ENCODE assay signal across 7 mouse cellular contexts in the genomic region with DNA sequence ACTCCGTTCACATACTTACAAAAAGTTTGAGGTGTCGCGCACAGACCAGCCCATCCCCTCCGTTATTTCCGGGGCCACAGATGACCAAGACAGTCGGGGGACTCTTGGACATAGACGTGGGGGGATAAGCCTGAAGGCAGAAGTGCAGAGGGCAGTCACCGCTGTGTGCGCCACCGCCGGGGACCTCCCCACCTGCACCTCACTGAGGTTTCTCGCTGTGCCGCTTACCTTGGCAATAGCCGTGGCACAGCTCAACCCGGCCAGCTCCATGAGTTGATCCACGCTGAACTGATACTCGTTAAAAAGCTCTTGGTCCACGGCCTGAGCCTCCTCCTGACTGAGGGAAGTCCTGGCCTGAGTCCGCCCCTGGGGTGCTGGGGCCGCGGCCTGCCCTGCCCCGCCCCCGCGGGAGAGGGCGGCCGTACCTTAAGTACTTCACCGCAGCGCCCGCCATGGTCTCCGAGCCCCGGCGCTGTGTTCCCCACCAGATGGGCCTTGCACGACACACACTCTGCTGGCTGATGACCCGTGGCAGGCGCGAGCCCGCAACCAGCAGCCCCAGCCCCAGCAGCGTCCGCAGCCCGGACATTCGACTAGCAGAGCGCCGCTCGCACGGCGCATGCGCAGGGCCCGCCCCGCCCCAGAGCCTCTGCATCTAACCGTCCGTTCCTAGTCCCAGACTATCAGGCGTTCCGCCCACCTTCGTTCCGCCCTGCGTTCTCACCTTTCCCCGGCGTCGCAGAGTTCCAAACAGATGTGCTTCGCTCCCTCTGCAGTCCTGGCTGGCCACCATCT. TPM values are rescaled to one million over a fixed set of nuclear protein-coding genes. Genes with fewer than 3 reads are reported as not detected.
DNase-seq lines count a peak whose midpoint lies in the region; ATAC-seq lines count a peak whose summit lies in the region.

A gene (minus strand): TSS at position 594 of the 795 bp plus-strand sequence.

- H3K27ac ChIP-seq in embryonic facial prominence, embryonic 11.5 days (replicated peaks; ENCODE audit: low read depth, low read length) = 0 out of 2 replicates have a peak within 1 kb of the TSS, but pooled peaks have one; percentile 58
- H3K27ac ChIP-seq in limb, embryonic 10.5 days = peak within 1 kb of the TSS; percentile 90
- peak within 1 kb of the TSS; percentile 78 for H3K27ac ChIP-seq in midbrain, embryonic 13.5 days

- peak within 1 kb of the TSS; percentile 76 for H3K4me2 ChIP-seq in embryonic facial prominence, embryonic 11.5 days (ENCODE audit: low read depth, low read length)
- peak within 1 kb of the TSS; percentile 91 for H3K4me2 ChIP-seq in midbrain, embryonic 13.5 days (replicated peaks)

- under 1% methylated on average over 58 of the region's 60 CpGs for WGBS in embryonic facial prominence, embryonic 11.5 days
- under 1% methylated on average over 60 of the region's 60 CpGs for WGBS in limb, embryonic 10.5 days
- 1% methylated on average over 59 of the region's 60 CpGs for WGBS in midbrain, embryonic 13.5 days

- H3K4me1 ChIP-seq in embryonic facial prominence, embryonic 11.5 days (ENCODE audit: control insufficient read depth, insufficient read depth, low read length) = no peaks in the 10 kb centered on the region; the same call in 1 of the 2 replicates
- H3K4me1 ChIP-seq in limb, embryonic 10.5 days = peaks cover 20% of the 10 kb centered on the region
- H3K4me1 ChIP-seq in midbrain, embryonic 13.5 days (replicated peaks) = peaks cover 17% of the 10 kb centered on the region

- peak within 1 kb of the TSS; percentile 86 for H3K9ac ChIP-seq in embryonic facial prominence, embryonic 11.5 days (replicated peaks; ENCODE audit: low read length)
- peak within 1 kb of the TSS; percentile 91 for H3K9ac ChIP-seq in midbrain, embryonic 13.5 days (replicated peaks)

- H3K4me3 ChIP-seq in embryonic facial prominence, embryonic 11.5 days (ENCODE audit: low read depth, low read length) = peak within 1 kb of the TSS; percentile 85
- H3K4me3 ChIP-seq in limb, embryonic 10.5 days = peak within 1 kb of the TSS; percentile 86
- H3K4me3 ChIP-seq in midbrain, embryonic 13.5 days (replicated peaks) = peak within 1 kb of the TSS; percentile 85

- H3K9me3 ChIP-seq in embryonic facial prominence, embryonic 11.5 days (replicated peaks; ENCODE audit: control insufficient read depth, low read length) = no peaks in the 10 kb centered on the region
- no peaks in the 10 kb centered on the region for H3K9me3 ChIP-seq in limb, embryonic 10.5 days (replicated peaks)
- no peaks in the 10 kb centered on the region for H3K9me3 ChIP-seq in midbrain, embryonic 13.5 days

- ATAC-seq in embryonic facial prominence, embryonic 11.5 days (replicated peaks; ENCODE audit: insufficient number of reproducible peaks, low FRiP score, low TSS enrichment, low read depth) = peak; percentile 93
- ATAC-seq in granulocyte monocyte progenitor cell, adult 5-6 weeks (replicated peaks; ENCODE audit: poor library complexity, severe bottlenecking) = peak; percentile 85
- peak; percentile 98 for ATAC-seq in midbrain, embryonic 13.5 days

- H3K27me3 ChIP-seq in embryonic facial prominence, embryonic 11.5 days (ENCODE audit: control insufficient read depth, insufficient read depth, low read length) = no peaks in the 10 kb centered on the region
- H3K27me3 ChIP-seq in limb, embryonic 10.5 days (ENCODE audit: low read depth, poor library complexity, severe bottlenecking) = no peaks in the 10 kb centered on the region
- no peaks in the 10 kb centered on the region for H3K27me3 ChIP-seq in midbrain, embryonic 13.5 days

- no peaks in the 10 kb centered on the region; the same call in none of the 2 replicates for H3K36me3 ChIP-seq in embryonic facial prominence, embryonic 11.5 days (replicated peaks; ENCODE audit: control insufficient read depth, insufficient read depth, low read depth, low read length)
- H3K36me3 ChIP-seq in limb, embryonic 10.5 days = peaks cover 40% of the 10 kb centered on the region
- H3K36me3 ChIP-seq in midbrain, embryonic 13.5 days = peaks cover 33% of the 10 kb centered on the region

- DNase-seq in adrenal gland, postnatal 14 days = peak; percentile 92
- DNase-seq in embryonic facial prominence, embryonic 11.5 days (ENCODE audit: low spot score) = peak; percentile 94
- peak; percentile 86 for DNase-seq in kidney, adult 11 months
- DNase-seq in limb, embryonic 10.5 days (ENCODE audit: low spot score) = peak; percentile 95
- DNase-seq in spleen, adult 12 weeks (ENCODE audit: low spot score) = peak; percentile 90

RNA-seq across cellular contexts. Expression of the gene that starts here (rescaled TPM):
- total RNA-seq in adrenal gland, postnatal 14 days (2021) = 135 and 138 TPM in 2 replicates
- 157 and 169 TPM in 2 replicates for polyA plus RNA-seq in embryonic facial prominence, embryonic 11.5 days (2014; fragmentation: Nextera tagmentation; extraction: Ambion mirVana)
- 73.8 and 84.3 TPM in 2 replicates for total RNA-seq in granulocyte monocyte progenitor cell, adult 5-6 weeks (2014; fragmentation: Nextera tagmentation)
- total RNA-seq in granulocyte monocyte progenitor cell, adult 5-6 weeks (2017) = 34.3 and 36.1 TPM in 2 replicates
- 132 and 148 TPM in 2 replicates for polyA plus RNA-seq in limb, embryonic 10.5 days (2016; fragmentation: Nextera tagmentation; extraction: Ambion mirVana)
- polyA plus RNA-seq in midbrain, embryonic 13.5 days (2015; fragmentation: Nextera tagmentation; extraction: Ambion mirVana) = 154 and 157 TPM in 2 replicates

Comparison
In these comparisons a context has a peak if more than half of its experiments do, and no peak if none do; other contexts are left out.
1. Peak in every context shown above with its lines: DNase-seq, ATAC-seq, H3K4me3 ChIP-seq and H3K27ac ChIP-seq.